Mouse (Mus musculus): Measurements from ENCODE around the gene Rmnd1. TPM values are rescaled to one million over a fixed set of nuclear protein-coding genes. Genes with fewer than 3 reads are reported as not detected.

The Rmnd1 gene
- polyA plus RNA-seq, 1 experiment = 0.18 TPM

GRCm38 (mm10) chr10:4373558-4373957 is 58.6 kb downstream of the Rmnd1 start:
- H3K4me1 ChIP-seq (ENCODE audit: control insufficient read depth) = no peaks in the 10 kb centered on the region
- H3K4me3 ChIP-seq (replicated peaks) = no peak overlapping the region
- H3K9me3 ChIP-seq (ENCODE audit: control insufficient read depth, low read length) = no peaks in the 10 kb centered on the region
- TF ChIP-seq TAL1 (IDR thresholded peaks at IDR 0.05; ENCODE audit: low read length) (no peak), GATA1 (IDR thresholded peaks at IDR 0.05; ENCODE audit: low read length) (no peak)
- H3K27me3 ChIP-seq (ENCODE audit: control insufficient read depth) = no peaks in the 10 kb centered on the region
- peaks cover 25% of the 10 kb centered on the region for H3K36me3 ChIP-seq (ENCODE audit: control insufficient read depth)

- Histone ChIP-seq H3K9me3 (ENCODE audit: control insufficient read depth, low read length) (no peaks in the 10 kb centered on the region), H3K36me3 (ENCODE audit: control insufficient read depth) (peaks cover 31% of the 10 kb centered on the region), H3K27me3 (ENCODE audit: control insufficient read depth) (no peaks in the 10 kb centered on the region), H3K4me3 (replicated peaks) (no peak overlapping the region), H3K4me1 (ENCODE audit: control insufficient read depth) (no peaks in the 10 kb centered on the region)
- no peak for TF ChIP-seq TAL1 (IDR thresholded peaks at IDR 0.05; ENCODE audit: low read length)
- TF ChIP-seq GATA1 (IDR thresholded peaks at IDR 0.05; ENCODE audit: low read length) = no peak
These were observed 60.2 kb downstream of the Rmnd1 start for GRCm38 (mm10) chr10:4372011-4372410.

- no peak overlapping the region for H3K4me3 ChIP-seq (replicated peaks)
- no peak for TF ChIP-seq TAL1 (IDR thresholded peaks at IDR 0.05; ENCODE audit: low read length)
- no peak for TF ChIP-seq GATA1 (IDR thresholded peaks at IDR 0.05; ENCODE audit: low read length)
- peaks cover 31% of the 10 kb centered on the region for H3K36me3 ChIP-seq (ENCODE audit: control insufficient read depth)
These were observed 62.1 kb downstream of the Rmnd1 start for GRCm38 (mm10) chr10:4370105-4370504.

GRCm38 (mm10) chr10:4364618-4365017 is 67.6 kb downstream of the Rmnd1 start:
- TF ChIP-seq GATA1 (IDR thresholded peaks at IDR 0.05; ENCODE audit: low read length) (no peak), TAL1 (IDR thresholded peaks at IDR 0.05; ENCODE audit: low read length) (no peak)
- Histone ChIP-seq H3K4me1 (ENCODE audit: control insufficient read depth) (no peaks in the 10 kb centered on the region), H3K4me3 (replicated peaks) (no peak overlapping the region), H3K27me3 (ENCODE audit: control insufficient read depth) (no peaks in the 10 kb centered on the region), H3K36me3 (ENCODE audit: control insufficient read depth) (peaks cover 14% of the 10 kb centered on the region), H3K9me3 (ENCODE audit: control insufficient read depth, low read length) (peaks cover 9% of the 10 kb centered on the region)

More at GRCm38 (mm10) chr10:4370105-4370504, 62.1 kb downstream of the Rmnd1 start:
- no peaks in the 10 kb centered on the region for H3K9me3 ChIP-seq (ENCODE audit: control insufficient read depth, low read length)
- no peaks in the 10 kb centered on the region for H3K4me1 ChIP-seq (ENCODE audit: control insufficient read depth)
- no peaks in the 10 kb centered on the region for H3K27me3 ChIP-seq (ENCODE audit: control insufficient read depth)

GRCm38 (mm10) chr10:4357435-4357834 is 74.8 kb downstream of the Rmnd1 start:
- peaks cover 5% of the 10 kb centered on the region; the same call in 1 of the 2 replicates for H3K9me3 ChIP-seq (ENCODE audit: control insufficient read depth, low read length)
- no peaks in the 10 kb centered on the region for H3K27me3 ChIP-seq (ENCODE audit: control insufficient read depth)
- H3K4me1 ChIP-seq (ENCODE audit: control insufficient read depth) = no peaks in the 10 kb centered on the region
- H3K4me3 ChIP-seq (replicated peaks) = no peak overlapping the region
- no peaks in the 10 kb centered on the region for H3K36me3 ChIP-seq (ENCODE audit: control insufficient read depth)
- TF ChIP-seq GATA1 (IDR thresholded peaks at IDR 0.05; ENCODE audit: low read length) (no peak), TAL1 (IDR thresholded peaks at IDR 0.05; ENCODE audit: low read length) (no peak)

GRCm38 (mm10) chr10:4356640-4357039 is 75.5 kb downstream of the Rmnd1 start:
- Histone ChIP-seq H3K36me3 (ENCODE audit: control insufficient read depth) (no peaks in the 10 kb centered on the region), H3K4me3 (replicated peaks) (no peak overlapping the region), H3K27me3 (ENCODE audit: control insufficient read depth) (no peaks in the 10 kb centered on the region), H3K4me1 (ENCODE audit: control insufficient read depth) (no peaks in the 10 kb centered on the region), H3K9me3 (ENCODE audit: control insufficient read depth, low read length) (peaks cover 3% of the 10 kb centered on the region; the same call in 1 of the 2 replicates)
- TF ChIP-seq TAL1 (IDR thresholded peaks at IDR 0.05; ENCODE audit: low read length) (no peak), GATA1 (IDR thresholded peaks at IDR 0.05; ENCODE audit: low read length) (no peak)

- TF ChIP-seq TAL1 (IDR thresholded peaks at IDR 0.05; ENCODE audit: low read length) = no peak
- TF ChIP-seq GATA1 (IDR thresholded peaks at IDR 0.05; ENCODE audit: low read length) = no peak
These were observed 76.2 kb downstream of the Rmnd1 start for GRCm38 (mm10) chr10:4355882-4356451.

GRCm38 (mm10) chr10:4354371-4355260 is 77.6 kb downstream of the Rmnd1 start:
- Histone ChIP-seq H3K4me1 (ENCODE audit: control insufficient read depth) (no peaks in the 10 kb centered on the region), H3K9me3 (ENCODE audit: control insufficient read depth, low read length) (no peaks in the 10 kb centered on the region), H3K4me3 (replicated peaks) (no peak overlapping the region), H3K27me3 (ENCODE audit: control insufficient read depth) (no peaks in the 10 kb centered on the region), H3K36me3 (ENCODE audit: control insufficient read depth) (no peaks in the 10 kb centered on the region)
- no peak for TF ChIP-seq GATA1 (IDR thresholded peaks at IDR 0.05; ENCODE audit: low read length)
- no peak for TF ChIP-seq TAL1 (IDR thresholded peaks at IDR 0.05; ENCODE audit: low read length)

More at GRCm38 (mm10) chr10:4355882-4356451, 76.2 kb downstream of the Rmnd1 start:
- no peak overlapping the region for H3K4me3 ChIP-seq (replicated peaks)
- H3K4me1 ChIP-seq (ENCODE audit: control insufficient read depth) = no peaks in the 10 kb centered on the region
- H3K36me3 ChIP-seq (ENCODE audit: control insufficient read depth) = no peaks in the 10 kb centered on the region
- no peaks in the 10 kb centered on the region for H3K27me3 ChIP-seq (ENCODE audit: control insufficient read depth)
- no peaks in the 10 kb centered on the region for H3K9me3 ChIP-seq (ENCODE audit: control insufficient read depth, low read length)

Other genes starting within 250 kb of the Rmnd1 start
- 0.01 TPM in 2 replicates for gene Akap12, start 166.0 kb downstream of the Rmnd1 start, polyA plus RNA-seq (2012)
- 0.15 and 0.20 TPM in 2 replicates for gene Zbtb2, start 44.3 kb downstream of the Rmnd1 start, polyA plus RNA-seq (2012)
- gene Armt1, start 79 bp upstream of the Rmnd1 start, polyA plus RNA-seq (2012) = 0.54 and 0.63 TPM in 2 replicates
- gene Ccdc170, start 50.1 kb upstream of the Rmnd1 start, polyA plus RNA-seq (2012) = not detected in 2 replicates
- 0.01 TPM in 1 of 2 replicates, not detected in the other for gene Esr1, start 179.2 kb upstream of the Rmnd1 start, polyA plus RNA-seq (2012)

Data from erythroblast, embryonic 14.5 days (primary cell).